9 mouse cellular contexts compared by ENCODE assay signal in the genomic region with DNA sequence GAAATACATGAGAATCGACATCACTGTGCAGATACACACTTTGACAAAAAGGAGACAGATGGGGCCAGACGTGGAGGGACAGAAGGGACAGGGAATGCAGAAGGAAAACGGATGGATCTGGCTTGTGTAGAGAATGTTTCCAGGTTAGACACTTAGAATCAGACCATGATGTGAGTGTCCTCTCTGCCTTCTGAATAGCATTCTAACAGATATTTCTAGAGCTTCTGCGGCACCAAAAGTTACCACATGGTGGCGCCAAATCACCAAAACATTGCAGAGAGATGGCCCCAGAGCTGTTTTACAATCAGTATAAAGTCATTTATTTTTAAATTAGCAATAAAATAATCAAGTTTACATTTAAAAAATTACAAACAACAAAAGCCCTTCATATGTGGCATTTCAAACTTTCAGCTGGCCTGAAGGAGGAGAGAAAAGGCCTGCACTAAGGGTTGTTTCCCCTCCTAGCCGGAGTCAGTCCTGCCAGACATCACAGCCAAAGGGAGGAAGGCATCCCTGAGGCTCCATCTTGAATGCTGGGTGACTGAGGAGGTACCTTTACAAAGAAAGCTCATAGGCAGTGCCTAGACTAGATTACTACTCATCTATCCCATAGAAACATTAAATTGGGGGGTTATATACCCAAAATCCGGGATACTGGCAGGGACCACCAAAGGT. TPM values are rescaled to one million over a fixed set of nuclear protein-coding genes. Genes with fewer than 3 reads are reported as not detected.
DNase-seq lines count a peak whose midpoint lies in the region; ATAC-seq and TF ChIP-seq lines count a peak whose summit lies in the region.
"Had no signal": no experiment of that assay in that cellular context is flagged by ENCODE, and none has a peak within 500 bp of the region (broad histone marks: within the 10 kb centered on the region; RNA-seq: fewer than 3 reads in every experiment).

No protein-coding gene starts in this region.

- H3K27me3 ChIP-seq in thymus, adult 2 months (ENCODE audit: control insufficient read depth, insufficient read depth, low read length), result no peaks in the 10 kb centered on the region
- no peaks in the 10 kb centered on the region for H3K27me3 ChIP-seq in kidney, adult 2 months (replicated peaks; ENCODE audit: control insufficient read depth, insufficient read depth, low read length)
- no peaks in the 10 kb centered on the region for H3K27me3 ChIP-seq in liver, embryonic 14.5 days (ENCODE audit: control insufficient read depth, insufficient read depth, low read length)
- no peaks in the 10 kb centered on the region for H3K27me3 ChIP-seq in neural tube, embryonic 13.5 days
- H3K27me3 ChIP-seq: embryonic facial prominence, embryonic 15.5 days had no signal

- peaks cover 12% of the 10 kb centered on the region; the same call in 1 of the 2 replicates for H3K36me3 ChIP-seq in thymus, adult 2 months (ENCODE audit: control insufficient read depth, insufficient read depth, low read length)
- H3K36me3 ChIP-seq in kidney, adult 2 months (ENCODE audit: control insufficient read depth, insufficient read depth, low read length), result peaks cover 4% of the 10 kb centered on the region
- peaks cover 16% of the 10 kb centered on the region for H3K36me3 ChIP-seq in liver, embryonic 14.5 days (replicated peaks; ENCODE audit: control insufficient read depth, insufficient read depth, low read depth)
- peaks cover 36% of the 10 kb centered on the region for H3K36me3 ChIP-seq in neural tube, embryonic 13.5 days

- DNase-seq in thymus, adult 2 months, result peak; percentile 60
- DNase-seq in thymus, adult 18-20 months, result no peak
- DNase-seq in cerebellum, adult 8-10 months, result peak; percentile 58
- peak; percentile 26 for DNase-seq in forelimb bud, embryonic 11.5 days (ENCODE audit: low read depth, low spot score)
- peak; percentile 68 for DNase-seq in kidney, adult 2 months
- peak in 2 of 3 experiments; percentile 27 to 37 for DNase-seq in liver, embryonic 14.5 days (ENCODE audit: low read depth in 3 of 3, low spot score in 3 of 3)
- peak; percentile 59 for DNase-seq in thymus, postnatal 25 days

- no peak overlapping the region for H3K4me2 ChIP-seq in liver, embryonic 14.5 days (ENCODE audit: low read depth)
- no peak overlapping the region for H3K4me2 ChIP-seq in neural tube, embryonic 13.5 days
- H3K4me2 ChIP-seq: embryonic facial prominence, embryonic 15.5 days had no signal

- H3K4me3 ChIP-seq in thymus, adult 2 months (ENCODE audit: control insufficient read depth, insufficient read depth, low read length), result no peak overlapping the region
- H3K4me3 ChIP-seq in kidney, adult 2 months (ENCODE audit: insufficient read depth, low read depth, low read length), result no peak overlapping the region
- no peak overlapping the region for H3K4me3 ChIP-seq in liver, embryonic 14.5 days (ENCODE audit: insufficient read depth in 1 of 2, low read depth in 2 of 2, low read length in 2 of 2)
- H3K4me3 ChIP-seq in neural tube, embryonic 13.5 days, result no peak overlapping the region
- H3K4me3 ChIP-seq: embryonic facial prominence, embryonic 15.5 days had no signal

- no peaks in the 10 kb centered on the region for H3K9me3 ChIP-seq in liver, embryonic 14.5 days (ENCODE audit: control insufficient read depth, low read length)
- no peaks in the 10 kb centered on the region for H3K9me3 ChIP-seq in neural tube, embryonic 13.5 days
- H3K9me3 ChIP-seq: embryonic facial prominence, embryonic 15.5 days had no signal

- H3K9ac ChIP-seq in liver, embryonic 14.5 days (replicated peaks), result no peak overlapping the region
- H3K9ac ChIP-seq in neural tube, embryonic 13.5 days, result no peak overlapping the region
- H3K9ac ChIP-seq: embryonic facial prominence, embryonic 15.5 days had no signal

- no peaks in the 10 kb centered on the region for H3K4me1 ChIP-seq in thymus, adult 2 months (replicated peaks; ENCODE audit: control insufficient read depth, insufficient read depth, low read length)
- H3K4me1 ChIP-seq in kidney, adult 2 months (ENCODE audit: control insufficient read depth, insufficient read depth, low read length), result no peaks in the 10 kb centered on the region
- H3K4me1 ChIP-seq in liver, embryonic 14.5 days (replicated peaks; ENCODE audit: control insufficient read depth in 2 of 2, insufficient read depth in 2 of 2, low read length in 1 of 2), result no peaks in the 10 kb centered on the region
- no peaks in the 10 kb centered on the region for H3K4me1 ChIP-seq in neural tube, embryonic 13.5 days (replicated peaks)
- H3K4me1 ChIP-seq: embryonic facial prominence, embryonic 15.5 days had no signal

- H3K27ac ChIP-seq in thymus, adult 2 months (ENCODE audit: control insufficient read depth, insufficient read depth, low read length), result no peak overlapping the region
- no peak overlapping the region for H3K27ac ChIP-seq in kidney, adult 2 months (ENCODE audit: insufficient read depth, low read depth, low read length)
- H3K27ac ChIP-seq in liver, embryonic 14.5 days, result no peak overlapping the region
- no peak overlapping the region for H3K27ac ChIP-seq in neural tube, embryonic 13.5 days (replicated peaks)
- H3K27ac ChIP-seq: embryonic facial prominence, embryonic 15.5 days had no signal

- WGBS in thymus, adult 2 months, result 73% methylated on average over 7 of the region's 7 CpGs
- 62% methylated on average over 7 of the region's 7 CpGs for WGBS in kidney, adult 2 months
- 48% methylated on average over 7 of the region's 7 CpGs for WGBS in liver, embryonic 14.5 days (ENCODE audit: insufficient replicate concordance)
- WGBS in neural tube, embryonic 13.5 days, result 60% methylated on average over 7 of the region's 7 CpGs

- no peak for TF ChIP-seq CTCF in thymus, adult 2 months (IDR thresholded peaks at IDR 0.05; ENCODE audit: borderline replicate concordance, control insufficient read depth, extremely low read depth, insufficient read depth, low read length, poor library complexity)
- peak; percentile 58 for TF ChIP-seq CTCF in kidney, adult 2 months (conservative IDR thresholded peaks at IDR 0.05; ENCODE audit: insufficient read depth, insufficient read length, low read depth, low read length)
- TF ChIP-seq CTCF in liver, embryonic 14.5 days (IDR thresholded peaks at IDR 0.05; ENCODE audit: low read depth), result peak; percentile 72

- TF ChIP-seq EP300 in liver, embryonic 14.5 days (IDR thresholded peaks at IDR 0.05; ENCODE audit: low read depth), result no peak

- ATAC-seq in liver, embryonic 14.5 days (ENCODE audit: insufficient read depth), result no peak
- ATAC-seq in neural tube, embryonic 13.5 days (ENCODE audit: low read depth), result peak; percentile 40; the same call in 1 of the 2 replicates

- no peak for TF ChIP-seq POLR2A in thymus, adult 2 months (IDR thresholded peaks at IDR 0.05; ENCODE audit: control insufficient read depth, extremely low read depth, insufficient read depth, low read length, poor library complexity)
- no peak for TF ChIP-seq POLR2A in kidney, adult 2 months (IDR thresholded peaks at IDR 0.05; ENCODE audit: low read depth, low read length)

RNA-seq across cellular contexts. Expression of gene Mrpl16, which starts 7.1 kb away (rescaled TPM):
- polyA plus RNA-seq in thymus, adult 2 months (2012; rRNA removed), result 8.9 and 10.6 TPM in 2 replicates
- 28.9 and 42.4 TPM in 2 replicates for polyA plus RNA-seq in kidney, adult 2 months (2012; rRNA removed)
- 14.0 and 27.7 TPM in 2 replicates for polyA plus RNA-seq in liver, embryonic 14.5 days (2012; rRNA removed)
- polyA plus RNA-seq in liver, embryonic 14.5 days (2014; fragmentation: Nextera tagmentation; extraction: Ambion mirVana), result 41.8 and 43.9 TPM in 2 replicates
- 40.4 and 46.1 TPM in 2 replicates for polyA plus RNA-seq in neural tube, embryonic 13.5 days (2015; fragmentation: Nextera tagmentation; extraction: Ambion mirVana)

RNA-seq across cellular contexts. Expression of gene Gif, which starts 30.0 kb away (rescaled TPM):
- polyA plus RNA-seq in thymus, adult 2 months (2012; rRNA removed), result 0.08 and 0.18 TPM in 2 replicates
- not detected in 2 replicates for polyA plus RNA-seq in kidney, adult 2 months (2012; rRNA removed)
- 0.02 and 0.03 TPM in 2 replicates for polyA plus RNA-seq in liver, embryonic 14.5 days (2012; rRNA removed)
- 0.13 TPM in 1 of 2 replicates, not detected in the other for polyA plus RNA-seq in liver, embryonic 14.5 days (2014; fragmentation: Nextera tagmentation; extraction: Ambion mirVana)
- polyA plus RNA-seq in neural tube, embryonic 13.5 days (2015; fragmentation: Nextera tagmentation; extraction: Ambion mirVana), result not detected in 2 replicates
- polyA plus RNA-seq: embryonic facial prominence, embryonic 15.5 days had no signal

RNA-seq across cellular contexts. Expression of gene Stx3, which starts 41.9 kb away (rescaled TPM):
- polyA plus RNA-seq in thymus, adult 2 months (2012; rRNA removed), result 2.2 and 2.4 TPM in 2 replicates
- polyA plus RNA-seq in kidney, adult 2 months (2012; rRNA removed), result 23.0 and 23.9 TPM in 2 replicates
- 0.39 and 0.78 TPM in 2 replicates for polyA plus RNA-seq in liver, embryonic 14.5 days (2012; rRNA removed)
- 2.1 and 2.6 TPM in 2 replicates for polyA plus RNA-seq in liver, embryonic 14.5 days (2014; fragmentation: Nextera tagmentation; extraction: Ambion mirVana)
- polyA plus RNA-seq in neural tube, embryonic 13.5 days (2015; fragmentation: Nextera tagmentation; extraction: Ambion mirVana), result 6.4 and 6.7 TPM in 2 replicates

Comparison
In these comparisons a context has a peak if more than half of its experiments do, and no peak if none do; other contexts are left out.
1. DNase-seq: peak in thymus, adult 2 months (single experiment), cerebellum, adult 8-10 months (single experiment), forelimb bud, embryonic 11.5 days (single experiment), kidney, adult 2 months (single experiment), liver, embryonic 14.5 days (2 of 3) and thymus, postnatal 25 days (single experiment); none in thymus, adult 18-20 months (0 of 2).